ENCODE assay signal across 10 mouse cellular contexts in genomic region chr14:100753951-100754350, GRCm38 (mm10).
DNase-seq lines count a peak whose midpoint lies in the region; TF ChIP-seq lines count a peak whose summit lies in the region.
"Had no signal": no experiment of that assay in that cellular context is flagged by ENCODE, and none has a peak within 500 bp of the region (broad histone marks: within the 10 kb centered on the region; RNA-seq: fewer than 3 reads in every experiment).

No protein-coding gene starts in this region.

- TF ChIP-seq CTCF in left cerebral cortex, adult 2 months (IDR thresholded peaks at IDR 0.05): peak; percentile 28

- no peak overlapping the region for H3K27ac ChIP-seq in left cerebral cortex, adult 2 months
- H3K27ac ChIP-seq: embryonic facial prominence, embryonic 12.5 days; limb, embryonic 12.5 days had no signal

- intact Hi-C loops in left cerebral cortex, adult 2 months (cut with DNase I): no loop called here
- intact Hi-C loops in left cerebral cortex, postnatal 36 days (cut with DNase I): no loop called here

- no peak overlapping the region for H3K4me3 ChIP-seq in left cerebral cortex, adult 2 months
- H3K4me3 ChIP-seq: embryonic facial prominence, embryonic 12.5 days; limb, embryonic 12.5 days had no signal

- peak; percentile 8 for DNase-seq in adrenal gland, adult 2 months
- DNase-seq in adrenal gland, postnatal 4 days (ENCODE audit: low spot score in 2 of 2): no peak
- no peak for DNase-seq in left cerebral cortex, adult 2 months (ENCODE audit: extremely low spot score in 1 of 2, low spot score in 2 of 2)
- no peak for DNase-seq in left cerebral cortex, postnatal 36 days (ENCODE audit: low spot score in 2 of 2)
- DNase-seq in adrenal gland, postnatal 36 days: peak; percentile 42 to 58
- DNase-seq in lung, postnatal 14 days: peak; percentile 29
- DNase-seq in yolk sac, embryonic 10.5 days (ENCODE audit: low spot score): no peak
- DNase-seq in gastrocnemius, postnatal 4 days (ENCODE audit: low spot score in 2 of 2): no peak

Comparison
In these comparisons a context has a peak if more than half of its experiments do, and no peak if none do; other contexts are left out.
1. DNase-seq: peak in adrenal gland, adult 2 months (single experiment), adrenal gland, postnatal 36 days (2 of 2) and lung, postnatal 14 days (single experiment); none in adrenal gland, postnatal 4 days (0 of 2), left cerebral cortex, adult 2 months (0 of 2), left cerebral cortex, postnatal 36 days (0 of 2), yolk sac, embryonic 10.5 days (single experiment) and gastrocnemius, postnatal 4 days (0 of 2).